Mouse (Mus musculus): ENCODE measurements at regions not wholly inside any gene's neighbourhood (a gene's known extent, or its start where the extent isn't known, plus 50 kb on each side); places are given as distances from the start of the nearest gene placed in this dataset.

GRCm38 (mm10) chr1:35805546-35805945, 262.7 kb upstream of the Hs6st1 start:
- TF ChIP-seq CTCF (conservative IDR thresholded peaks at IDR 0.05; ENCODE audit: insufficient read depth, insufficient read length, low read depth, low read length) (no peak), POLR2A (IDR thresholded peaks at IDR 0.05; ENCODE audit: low read depth, low read length) (no peak)
- H3K4me1 ChIP-seq (ENCODE audit: control insufficient read depth, insufficient read depth, low read length), result no peaks in the 10 kb centered on the region
- no peaks in the 10 kb centered on the region for H3K27me3 ChIP-seq (replicated peaks; ENCODE audit: control insufficient read depth, insufficient read depth, low read length)
- H3K36me3 ChIP-seq (ENCODE audit: control insufficient read depth, insufficient read depth, low read length), result no peaks in the 10 kb centered on the region
- H3K4me3 ChIP-seq (ENCODE audit: insufficient read depth, low read depth, low read length), result no peak overlapping the region
- H3K27ac ChIP-seq (ENCODE audit: insufficient read depth, low read depth, low read length), result no peak overlapping the region
- WGBS, result 80% methylated on average over 3 of the region's 3 CpGs
- DNase-seq, result no peak

GRCm38 (mm10) chr1:35806329-35806728, 261.9 kb upstream of the Hs6st1 start:
- no peak for TF ChIP-seq CTCF (conservative IDR thresholded peaks at IDR 0.05; ENCODE audit: insufficient read depth, insufficient read length, low read depth, low read length)
- no peak for TF ChIP-seq POLR2A (IDR thresholded peaks at IDR 0.05; ENCODE audit: low read depth, low read length)
- Histone ChIP-seq H3K4me3 (ENCODE audit: insufficient read depth, low read depth, low read length) (no peak overlapping the region), H3K4me1 (ENCODE audit: control insufficient read depth, insufficient read depth, low read length) (no peaks in the 10 kb centered on the region), H3K36me3 (ENCODE audit: control insufficient read depth, insufficient read depth, low read length) (no peaks in the 10 kb centered on the region), H3K27ac (ENCODE audit: insufficient read depth, low read depth, low read length) (no peak overlapping the region), H3K27me3 (replicated peaks; ENCODE audit: control insufficient read depth, insufficient read depth, low read length) (no peaks in the 10 kb centered on the region)
- 58% methylated on average over 2 of the region's 2 CpGs for whole genome bisulfite sequencing
- no peak for DNase-seq

GRCm38 (mm10) chr1:35806731-35807130, 261.5 kb upstream of the Hs6st1 start:
- H3K36me3 ChIP-seq (ENCODE audit: control insufficient read depth, insufficient read depth, low read length), result no peaks in the 10 kb centered on the region
- TF ChIP-seq CTCF (conservative IDR thresholded peaks at IDR 0.05; ENCODE audit: insufficient read depth, insufficient read length, low read depth, low read length) (no peak), POLR2A (IDR thresholded peaks at IDR 0.05; ENCODE audit: low read depth, low read length) (no peak)
- DNase-seq, result no peak
- H3K4me1 ChIP-seq (ENCODE audit: control insufficient read depth, insufficient read depth, low read length), result no peaks in the 10 kb centered on the region
- no peaks in the 10 kb centered on the region for H3K27me3 ChIP-seq (replicated peaks; ENCODE audit: control insufficient read depth, insufficient read depth, low read length)
- no peak overlapping the region for H3K27ac ChIP-seq (ENCODE audit: insufficient read depth, low read depth, low read length)
- 10% methylated on average over 1 of the region's 1 CpGs for WGBS
- no peak overlapping the region for H3K4me3 ChIP-seq (ENCODE audit: insufficient read depth, low read depth, low read length)

GRCm38 (mm10) chr1:35808894-35809293, 259.3 kb upstream of the Hs6st1 start:
- H3K36me3 ChIP-seq (ENCODE audit: control insufficient read depth, insufficient read depth, low read length), result no peaks in the 10 kb centered on the region

GRCm38 (mm10) chr1:35809341-35809740, 258.9 kb upstream of the Hs6st1 start:
- TF ChIP-seq POLR2A (IDR thresholded peaks at IDR 0.05; ENCODE audit: low read depth, low read length) (no peak), CTCF (conservative IDR thresholded peaks at IDR 0.05; ENCODE audit: insufficient read depth, insufficient read length, low read depth, low read length) (no peak)
- DNase-seq, result no peak
- Histone ChIP-seq H3K36me3 (ENCODE audit: control insufficient read depth, insufficient read depth, low read length) (no peaks in the 10 kb centered on the region), H3K4me3 (ENCODE audit: insufficient read depth, low read depth, low read length) (no peak overlapping the region), H3K27ac (ENCODE audit: insufficient read depth, low read depth, low read length) (no peak overlapping the region), H3K4me1 (ENCODE audit: control insufficient read depth, insufficient read depth, low read length) (no peaks in the 10 kb centered on the region), H3K27me3 (replicated peaks; ENCODE audit: control insufficient read depth, insufficient read depth, low read length) (no peaks in the 10 kb centered on the region)
- 67% methylated on average over 1 of the region's 1 CpGs for WGBS

More at GRCm38 (mm10) chr1:35808894-35809293, 259.3 kb upstream of the Hs6st1 start:
- Histone ChIP-seq H3K27me3 (replicated peaks; ENCODE audit: control insufficient read depth, insufficient read depth, low read length) (no peaks in the 10 kb centered on the region), H3K4me3 (ENCODE audit: insufficient read depth, low read depth, low read length) (no peak overlapping the region), H3K27ac (ENCODE audit: insufficient read depth, low read depth, low read length) (no peak overlapping the region), H3K4me1 (ENCODE audit: control insufficient read depth, insufficient read depth, low read length) (no peaks in the 10 kb centered on the region)
- TF ChIP-seq POLR2A (IDR thresholded peaks at IDR 0.05; ENCODE audit: low read depth, low read length), result no peak
- no peak; the same call in 1 of the 2 replicates for TF ChIP-seq CTCF (conservative IDR thresholded peaks at IDR 0.05; ENCODE audit: insufficient read depth, insufficient read length, low read depth, low read length)
- WGBS, result 62% methylated on average over 4 of the region's 4 CpGs
- DNase-seq, result no peak

- no peak overlapping the region for H3K4me3 ChIP-seq (ENCODE audit: insufficient read depth, low read depth, low read length)
- 83% methylated on average over 8 of the region's 8 CpGs for WGBS
- TF ChIP-seq CTCF (conservative IDR thresholded peaks at IDR 0.05; ENCODE audit: insufficient read depth, insufficient read length, low read depth, low read length) (no peak), POLR2A (IDR thresholded peaks at IDR 0.05; ENCODE audit: low read depth, low read length) (no peak)
- no peaks in the 10 kb centered on the region for H3K36me3 ChIP-seq (ENCODE audit: control insufficient read depth, insufficient read depth, low read length)
- no peak for DNase-seq
- no peaks in the 10 kb centered on the region for H3K27me3 ChIP-seq (replicated peaks; ENCODE audit: control insufficient read depth, insufficient read depth, low read length)
- H3K27ac ChIP-seq (ENCODE audit: insufficient read depth, low read depth, low read length), result no peak overlapping the region
- H3K4me1 ChIP-seq (ENCODE audit: control insufficient read depth, insufficient read depth, low read length), result no peaks in the 10 kb centered on the region
Measured at GRCm38 (mm10) chr1:35810571-35811342, 257.4 kb upstream of the Hs6st1 start.

- no peaks in the 10 kb centered on the region for H3K36me3 ChIP-seq (ENCODE audit: control insufficient read depth, insufficient read depth, low read length)
- H3K27ac ChIP-seq (ENCODE audit: insufficient read depth, low read depth, low read length), result no peak overlapping the region
- H3K27me3 ChIP-seq (replicated peaks; ENCODE audit: control insufficient read depth, insufficient read depth, low read length), result no peaks in the 10 kb centered on the region
- DNase-seq, result no peak
- TF ChIP-seq POLR2A (IDR thresholded peaks at IDR 0.05; ENCODE audit: low read depth, low read length) (no peak), CTCF (conservative IDR thresholded peaks at IDR 0.05; ENCODE audit: insufficient read depth, insufficient read length, low read depth, low read length) (no peak)
- no peaks in the 10 kb centered on the region for H3K4me1 ChIP-seq (ENCODE audit: control insufficient read depth, insufficient read depth, low read length)
- H3K4me3 ChIP-seq (ENCODE audit: insufficient read depth, low read depth, low read length), result no peak overlapping the region
- 79% methylated on average over 6 of the region's 6 CpGs for WGBS
Measured at GRCm38 (mm10) chr1:35811380-35811779, 256.8 kb upstream of the Hs6st1 start.

Measured in kidney, adult 2 months (tissue).